Mouse (Mus musculus): ENCODE data around the gene Mxd1.

Gene Mxd1

GRCm38 (mm10) chr6:86599951-86600414, 69.0 kb downstream of the Mxd1 start:
- in situ Hi-C loops (cut with MboI, MseI), result no loop called here

- in situ Hi-C loops (cut with MboI, MseI), result no loop called here
Observed at GRCm38 (mm10) chr6:86599197-86599596, 69.8 kb downstream of the Mxd1 start.

- in situ Hi-C loops (cut with MboI, MseI), result no loop called here
Observed at GRCm38 (mm10) chr6:86598742-86599193, 70.2 kb downstream of the Mxd1 start.
